Mouse (Mus musculus) neural tube, embryonic 11.5 days (tissue): Measurements from ENCODE around the gene Ablim1. TPM values are rescaled to one million over a fixed set of nuclear protein-coding genes. Genes with fewer than 3 reads are reported as not detected.

ENCODE experiments used
- ATAC-seq: fragments of 200-750 bp; cut with Nextera tagmentation; 2 replicates; pipeline ENCODE4 v1.8.0; 2017; ENCODE audit warnings: moderate number of reproducible peaks, mild to moderate bottlenecking, moderate TSS enrichment, moderate library complexity; ENCODE audit not compliant: insufficient read depth, low FRiP score, low TSS enrichment
- DNase-seq: peaks from one replicate; pipeline ENCODE4 v3.0.0-alpha.2; 2015; ENCODE audit warnings: low spot score
- H3K27ac ChIP-seq: fragments of 300-500 bp; sonication (generic); 2 replicates; pipeline ENCODE4 v1.5.1; 2014; ENCODE audit warnings: low read depth, mild to moderate bottlenecking, low read length
- H3K27me3 ChIP-seq: fragments of 300-500 bp; sonication (generic); 2 replicates; pipeline ENCODE4 v1.6.1; 2014; ENCODE audit warnings: mild to moderate bottlenecking, low read length, mixed read lengths; ENCODE audit not compliant: control insufficient read depth, insufficient read depth
- H3K36me3 ChIP-seq: fragments of 300-500 bp; sonication (generic); 2 replicates; pipeline ENCODE4 v1.6.1; 2014; ENCODE audit warnings: mild to moderate bottlenecking, low read length, moderate library complexity, mixed read lengths; ENCODE audit not compliant: control insufficient read depth, insufficient read depth
- H3K4me1 ChIP-seq: fragments of 300-500 bp; sonication (generic); 2 replicates; pipeline ENCODE4 v1.6.1; 2014; ENCODE audit warnings: low read length, mixed read lengths; ENCODE audit not compliant: control insufficient read depth, insufficient read depth
- H3K4me2 ChIP-seq: fragments of 300-500 bp; sonication (generic); 2 replicates; pipeline ENCODE4 v1.6.1; 2014; ENCODE audit warnings: low read depth, mild to moderate bottlenecking, moderate library complexity
- H3K4me3 ChIP-seq: fragments of 300-500 bp; sonication (generic); 2 replicates; pipeline ENCODE4 v1.5.1; 2014; ENCODE audit warnings: low read depth, low read length
- H3K9ac ChIP-seq: fragments of 300-500 bp; sonication (generic); 2 replicates; pipeline ENCODE4 v1.6.1; 2014; ENCODE audit warnings: mild to moderate bottlenecking, low read length
- H3K9me3 ChIP-seq: fragments of 300-500 bp; sonication (generic); 2 replicates; pipeline ENCODE4 v1.6.1; 2016; ENCODE audit warnings: low read length; ENCODE audit not compliant: control insufficient read depth
- WGBS: fragments of 180-500 bp; shearing (Covaris S2); extraction: QIAGEN DNeasy Blood & Tissue Kit; methylation state at CpG from one replicate; pipeline ENCODE4 v1.1.7; 2014; 5-methylcytosine and 5-hydroxymethylcytosine counted together
- polyA plus RNA-seq: library from polyadenylated mRNA; unstranded; fragments of >200 nt; fragmentation: Nextera tagmentation; extraction: Ambion mirVana; gene quantifications from 2 replicates; pipeline ENCODE4 v1.2.1, GENCODE M21; 2014

The Ablim1 gene
- polyA plus RNA-seq, 1 experiment from 2014 or later, result 24.5 TPM

- H3K9ac ChIP-seq, result no peak overlapping the region
- no peak for DNase-seq
- peaks cover 3% of the 10 kb centered on the region; the same call in 1 of the 2 replicates for H3K4me1 ChIP-seq
- H3K4me2 ChIP-seq, result no peak overlapping the region
- no peaks in the 10 kb centered on the region for H3K9me3 ChIP-seq
- ATAC-seq, result no peak
- H3K27ac ChIP-seq, result no peak overlapping the region
- no peaks in the 10 kb centered on the region for H3K27me3 ChIP-seq
- no peak overlapping the region for H3K4me3 ChIP-seq
- no peaks in the 10 kb centered on the region for H3K36me3 ChIP-seq
- 62% methylated on average over 10 of the region's 10 CpGs for WGBS
Measured at GRCm38 (mm10) chr19:57083183-57083555, 231.6 kb downstream of the Ablim1 start.

- Histone ChIP-seq H3K4me1 (peaks cover 5% of the 10 kb centered on the region; the same call in 1 of the 2 replicates), H3K27me3 (no peaks in the 10 kb centered on the region), H3K36me3 (no peaks in the 10 kb centered on the region), H3K9me3 (no peaks in the 10 kb centered on the region), H3K27ac (no peak overlapping the region), H3K4me3 (no peak overlapping the region), H3K9ac (no peak overlapping the region), H3K4me2 (no peak overlapping the region)
- ATAC-seq, result no peak
- no peak for DNase-seq
- WGBS, result 50% methylated on average over 17 of the region's 17 CpGs
Measured at GRCm38 (mm10) chr19:57082454-57083182, 232.1 kb downstream of the Ablim1 start.

- Histone ChIP-seq H3K36me3 (no peaks in the 10 kb centered on the region), H3K4me2 (no peak overlapping the region), H3K27me3 (no peaks in the 10 kb centered on the region), H3K27ac (no peak overlapping the region), H3K9ac (no peak overlapping the region), H3K4me1 (peaks cover 5% of the 10 kb centered on the region; the same call in 1 of the 2 replicates), H3K9me3 (no peaks in the 10 kb centered on the region), H3K4me3 (no peak overlapping the region)
- WGBS, result 52% methylated on average over 4 of the region's 4 CpGs
- no peak for DNase-seq
- no peak for ATAC-seq
Measured at GRCm38 (mm10) chr19:57081536-57081935, 233.2 kb downstream of the Ablim1 start.

- H3K36me3 ChIP-seq, result no peaks in the 10 kb centered on the region
- no peak overlapping the region for H3K4me2 ChIP-seq
- DNase-seq (no peak), ATAC-seq (no peak)
- no peak overlapping the region for H3K9ac ChIP-seq
- H3K27me3 ChIP-seq, result no peaks in the 10 kb centered on the region
- H3K27ac ChIP-seq, result no peak overlapping the region
- no peaks in the 10 kb centered on the region for H3K9me3 ChIP-seq
- H3K4me3 ChIP-seq, result no peak overlapping the region
- 94% methylated on average over 3 of the region's 3 CpGs for WGBS
- peaks cover 5% of the 10 kb centered on the region; the same call in 1 of the 2 replicates for H3K4me1 ChIP-seq
Measured at GRCm38 (mm10) chr19:57079606-57079981, 235.1 kb downstream of the Ablim1 start.

- Histone ChIP-seq H3K4me3 (no peak overlapping the region), H3K9ac (no peak overlapping the region), H3K27ac (no peak overlapping the region), H3K4me2 (no peak overlapping the region), H3K36me3 (no peaks in the 10 kb centered on the region), H3K9me3 (no peaks in the 10 kb centered on the region), H3K27me3 (no peaks in the 10 kb centered on the region), H3K4me1 (peaks cover 5% of the 10 kb centered on the region; the same call in 1 of the 2 replicates)
- DNase-seq (no peak), ATAC-seq (no peak)
- 64% methylated on average over 10 of the region's 10 CpGs for WGBS
Measured at GRCm38 (mm10) chr19:57078867-57079605, 235.7 kb downstream of the Ablim1 start.

- DNase-seq (peak; percentile 24), ATAC-seq (no peak)
- no peaks in the 10 kb centered on the region for H3K36me3 ChIP-seq
- no peak overlapping the region for H3K4me3 ChIP-seq
- H3K9ac ChIP-seq, result no peak overlapping the region
- 40% methylated on average over 13 of the region's 13 CpGs for WGBS
- H3K27ac ChIP-seq, result no peak overlapping the region
- H3K9me3 ChIP-seq, result no peaks in the 10 kb centered on the region
- no peaks in the 10 kb centered on the region for H3K27me3 ChIP-seq
- no peak overlapping the region for H3K4me2 ChIP-seq
- peaks cover 5% of the 10 kb centered on the region; the same call in 1 of the 2 replicates for H3K4me1 ChIP-seq
Measured at GRCm38 (mm10) chr19:57077826-57078699, 236.7 kb downstream of the Ablim1 start.

GRCm38 (mm10) chr19:57073450-57073849 is 241.3 kb downstream of the Ablim1 start:
- Histone ChIP-seq H3K27ac (no peak overlapping the region), H3K36me3 (no peaks in the 10 kb centered on the region), H3K9me3 (no peaks in the 10 kb centered on the region), H3K4me2 (no peak overlapping the region), H3K9ac (no peak overlapping the region), H3K4me3 (no peak overlapping the region), H3K4me1 (0 out of 2 replicates have a peak, but pooled peaks cover 5% of the 10 kb centered on the region), H3K27me3 (no peaks in the 10 kb centered on the region)
- 92% methylated on average over 4 of the region's 4 CpGs for WGBS
- no peak for DNase-seq
- ATAC-seq, result no peak

GRCm38 (mm10) chr19:57072756-57073155 is 242.0 kb downstream of the Ablim1 start:
- H3K27ac ChIP-seq, result no peak overlapping the region
- 0 out of 2 replicates have a peak, but pooled peaks cover 3% of the 10 kb centered on the region for H3K4me1 ChIP-seq
- no peaks in the 10 kb centered on the region for H3K9me3 ChIP-seq
- H3K9ac ChIP-seq, result no peak overlapping the region
- H3K4me3 ChIP-seq, result no peak overlapping the region
- no peak for DNase-seq
- no peak for ATAC-seq
- H3K36me3 ChIP-seq, result no peaks in the 10 kb centered on the region
- H3K4me2 ChIP-seq, result no peak overlapping the region
- WGBS, result 73% methylated on average over 3 of the region's 3 CpGs
- H3K27me3 ChIP-seq, result no peaks in the 10 kb centered on the region
